Mouse (Mus musculus) G1E (cell line): ENCODE measurements around the gene Fanci. TPM values are rescaled to one million over a fixed set of nuclear protein-coding genes. Genes with fewer than 3 reads are reported as not detected.
A peak's percentile ranks its signal among the peaks of the same experiment; 100 is the strongest.

ENCODE experiments used
- ATAC-seq: 2 replicates; pipeline ENCODE4 v1.8.0; 2016; ENCODE audit warnings: mild to moderate bottlenecking; ENCODE audit not compliant: insufficient number of reproducible peaks, poor library complexity, low FRiP score, severe bottlenecking; ENCODE audit errors: extremely low read depth
- DNase-seq: peaks from one replicate; pipeline ENCODE4 v3.0.0; 2012; ENCODE audit warnings: low spot score
- H3K27me3 ChIP-seq: 2 replicates; pipeline ENCODE4 v1.6.1; 2012; ENCODE audit warnings: mild to moderate bottlenecking, low read length, inconsistent platforms; ENCODE audit not compliant: insufficient read depth
- H3K36me3 ChIP-seq: replicated peaks from 2 replicates; pipeline ENCODE3; 2012; ENCODE audit warnings: mild to moderate bottlenecking, inconsistent platforms
- H3K4me1 ChIP-seq: 2 replicates; pipeline ENCODE4 v1.6.1; 2012; ENCODE audit warnings: low read depth, low read length, inconsistent platforms, mixed read lengths; ENCODE audit not compliant: insufficient read depth
- H3K4me3 ChIP-seq: 2 replicates; pipeline ENCODE4 v1.5.1; 2012; ENCODE audit warnings: low read depth, mild to moderate bottlenecking, inconsistent platforms, low read length, moderate library complexity, mixed read lengths
- H3K9me3 ChIP-seq: replicated peaks from 2 replicates; pipeline ENCODE4 v1.6.1; 2012; ENCODE audit warnings: inconsistent platforms
- CTCF ChIP-seq: IDR thresholded peaks from 2 replicates; pipeline ENCODE4 v1.5.1; 2012; ENCODE audit warnings: low read depth, low read length, inconsistent platforms, mixed read lengths
- GATA1 ChIP-seq: IDR thresholded peaks from 2 replicates; pipeline ENCODE4 v1.6.1; 2012; ENCODE audit warnings: borderline replicate concordance, low read length, inconsistent platforms, mixed read lengths
- GATA2 ChIP-seq: IDR thresholded peaks from 2 replicates; pipeline ENCODE4 v1.6.1; 2012; ENCODE audit warnings: low read depth, low read length, inconsistent platforms, borderline replicate concordance
- POLR2AphosphoS5 ChIP-seq: IDR thresholded peaks from 2 replicates; pipeline ENCODE4 v1.6.1; 2012; ENCODE audit warnings: low read depth, low read length, inconsistent platforms; ENCODE audit not compliant: insufficient replicate concordance
- TAL1 ChIP-seq: conservative IDR thresholded peaks from 2 replicates; pipeline ENCODE4 v1.6.1; 2012; ENCODE audit warnings: low read depth, low read length, inconsistent platforms, mixed read lengths
- polyA plus RNA-seq: library from polyadenylated mRNA; stranded (reverse); fragments of >175 nt; gene quantifications from 2 replicates; pipeline ENCODE4 v1.2.3, GENCODE M21; 2012
- total RNA-seq, 2 experiments: library from RNA; stranded (forward) in 1 of 2; stranded (reverse) in 1 of 2; fragments of 200-1000 nt in 1 of 2; fragments of >200 nt in 1 of 2; fragmentation: Nextera tagmentation in 1 of 2; gene quantifications; 2 replicates each; pipeline ENCODE4 v1.2.3; 2014 to 2017

Gene Fanci
- total and polyA plus RNA-seq, 3 experiments, result 0.63 to 27.8 (median 24.2) TPM

GRCm38 (mm10) chr7:79392860-79393513 lies 1.3 kb downstream of the Fanci start:
- TF ChIP-seq GATA2 (no peak), POLR2AphosphoS5 (no peak)
- peaks cover 32% of the 10 kb centered on the region for H3K4me1 ChIP-seq
- peak; percentile 61 for ATAC-seq
- H3K9me3 ChIP-seq, result no peaks in the 10 kb centered on the region
- H3K36me3 ChIP-seq, result peaks cover 34% of the 10 kb centered on the region
- peaks cover 5% of the 10 kb centered on the region for H3K27me3 ChIP-seq
- H3K4me3 ChIP-seq, result peak overlapping the region; percentile 84
- peak; percentile 54 for DNase-seq

GRCm38 (mm10) chr7:79393924-79394323 lies 2.2 kb downstream of the Fanci start:
- Histone ChIP-seq H3K27me3 (no peaks in the 10 kb centered on the region), H3K36me3 (peaks cover 43% of the 10 kb centered on the region), H3K4me3 (no peak overlapping the region; the same call in 1 of the 2 replicates), H3K9me3 (no peaks in the 10 kb centered on the region), H3K4me1 (peaks cover 31% of the 10 kb centered on the region)
- ATAC-seq, result no peak
- no peak for DNase-seq
- TF ChIP-seq TAL1 (no peak), CTCF (no peak), GATA2 (no peak), GATA1 (no peak), POLR2AphosphoS5 (no peak)

DNA sequence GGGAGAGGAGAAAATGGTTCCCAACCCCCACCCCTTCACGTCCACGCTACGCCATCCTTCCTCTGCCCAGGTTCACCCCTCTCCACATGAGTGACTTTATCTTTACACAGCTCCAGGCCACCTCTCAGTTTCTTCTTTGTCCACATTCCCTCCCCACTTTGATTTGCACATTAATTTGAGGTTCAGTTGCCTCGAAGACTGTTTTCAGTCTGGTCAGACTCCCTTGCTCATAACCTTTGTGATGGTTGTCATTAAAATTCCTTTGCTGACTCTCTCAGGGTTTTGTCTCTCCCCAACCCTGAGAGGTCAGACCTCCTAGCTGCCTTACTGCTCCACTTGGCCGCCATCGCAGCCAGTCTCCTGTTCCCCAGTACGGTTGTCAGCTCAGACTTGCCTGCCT lies 2.9 kb downstream of the Fanci start:
- H3K4me1 ChIP-seq, result peaks cover 31% of the 10 kb centered on the region
- no peak for ATAC-seq
- H3K27me3 ChIP-seq, result no peaks in the 10 kb centered on the region
- no peak overlapping the region for H3K4me3 ChIP-seq
- H3K36me3 ChIP-seq, result peaks cover 48% of the 10 kb centered on the region
- H3K9me3 ChIP-seq, result no peaks in the 10 kb centered on the region
- TF ChIP-seq POLR2AphosphoS5 (no peak), GATA1 (no peak), GATA2 (no peak), CTCF (no peak), TAL1 (no peak)
- DNase-seq, result no peak

DNA sequence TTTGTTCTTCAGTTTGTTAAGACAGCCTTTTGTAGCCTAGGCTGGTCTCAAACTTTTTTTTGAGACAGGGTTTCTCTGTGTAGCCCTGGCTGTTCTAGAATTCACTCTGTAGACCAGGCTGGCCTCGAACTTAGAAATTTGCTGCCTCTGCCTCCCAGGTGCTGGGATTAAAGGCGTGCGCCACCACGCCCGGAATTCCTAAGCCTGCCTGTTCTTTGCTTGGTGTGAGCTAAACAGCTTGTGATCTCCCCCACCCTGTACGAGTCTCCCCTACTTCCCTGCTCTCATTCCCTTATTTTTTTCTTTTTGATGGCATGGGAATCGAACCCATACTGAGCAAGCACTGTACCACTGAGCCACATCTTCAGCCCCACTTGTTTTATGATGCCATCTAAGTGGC lies 3.5 kb downstream of the Fanci start:
- no peaks in the 10 kb centered on the region for H3K9me3 ChIP-seq
- H3K36me3 ChIP-seq, result peaks cover 53% of the 10 kb centered on the region
- H3K4me1 ChIP-seq, result peaks cover 31% of the 10 kb centered on the region
- H3K4me3 ChIP-seq, result no peak overlapping the region
- DNase-seq (no peak), ATAC-seq (no peak)
- TF ChIP-seq TAL1 (no peak), CTCF (no peak), POLR2AphosphoS5 (no peak), GATA2 (no peak), GATA1 (no peak)
- H3K27me3 ChIP-seq, result no peaks in the 10 kb centered on the region

GRCm38 (mm10) chr7:79397446-79397963 lies 5.8 kb downstream of the Fanci start:
- Histone ChIP-seq H3K4me3 (no peak overlapping the region), H3K4me1 (peaks cover 22% of the 10 kb centered on the region), H3K27me3 (no peaks in the 10 kb centered on the region), H3K9me3 (no peaks in the 10 kb centered on the region), H3K36me3 (peaks cover 74% of the 10 kb centered on the region)
- TF ChIP-seq GATA1, result no peak
- no peak for TF ChIP-seq POLR2AphosphoS5
- no peak for TF ChIP-seq TAL1
- TF ChIP-seq GATA2, result no peak
- TF ChIP-seq CTCF, result no peak
- DNase-seq (no peak), ATAC-seq (no peak)

DNA sequence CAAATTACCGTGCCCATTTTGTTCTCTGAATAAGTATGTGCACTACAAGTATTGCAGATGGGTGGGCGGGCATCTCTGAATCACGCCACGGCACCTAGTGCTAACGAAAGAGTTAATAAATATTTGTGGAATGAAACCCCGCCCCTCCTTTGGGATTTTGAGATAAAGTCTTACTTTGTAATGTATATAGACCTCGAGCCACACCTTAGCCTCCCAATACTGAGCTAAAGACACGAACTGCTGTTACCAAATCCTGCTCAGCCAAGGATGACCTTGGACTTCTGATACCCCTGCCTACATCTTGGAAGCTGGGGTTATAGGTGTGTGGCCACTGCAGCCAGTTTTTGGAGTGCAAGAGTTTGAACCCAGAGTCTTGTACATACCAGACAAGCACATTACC lies 6.7 kb downstream of the Fanci start:
- peaks cover 82% of the 10 kb centered on the region for H3K36me3 ChIP-seq
- H3K4me3 ChIP-seq, result no peak overlapping the region
- no peaks in the 10 kb centered on the region for H3K9me3 ChIP-seq
- DNase-seq (no peak), ATAC-seq (no peak)
- TF ChIP-seq GATA1 (no peak), TAL1 (no peak), CTCF (no peak), GATA2 (no peak), POLR2AphosphoS5 (no peak)
- no peaks in the 10 kb centered on the region for H3K27me3 ChIP-seq
- H3K4me1 ChIP-seq, result peaks cover 13% of the 10 kb centered on the region

DNA sequence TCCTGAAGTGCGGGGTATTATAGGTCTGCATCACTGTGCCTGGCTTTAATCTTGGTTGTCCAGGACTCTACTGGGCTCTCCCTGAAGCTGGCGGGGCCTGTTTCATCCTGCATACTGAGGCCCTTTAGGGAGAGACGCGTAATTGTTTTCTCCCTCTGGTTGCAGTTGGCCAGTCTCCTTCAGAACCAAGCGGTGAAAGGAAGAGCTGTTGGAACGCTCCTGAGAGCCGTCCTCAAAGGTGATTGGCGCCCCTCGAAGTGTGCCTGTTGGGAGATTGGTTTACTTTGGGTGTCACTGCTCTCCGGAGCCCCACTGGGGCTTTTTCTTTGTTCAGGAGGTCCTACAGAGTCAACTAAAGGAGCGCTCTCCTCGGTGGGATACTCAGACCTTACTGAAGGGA lies 7.2 kb downstream of the Fanci start:
- H3K36me3 ChIP-seq, result peaks cover 84% of the 10 kb centered on the region
- H3K27me3 ChIP-seq, result no peaks in the 10 kb centered on the region
- no peak for ATAC-seq
- TF ChIP-seq GATA2 (no peak), CTCF (no peak), POLR2AphosphoS5 (no peak), TAL1 (no peak), GATA1 (no peak)
- H3K4me3 ChIP-seq, result no peak overlapping the region
- no peaks in the 10 kb centered on the region for H3K9me3 ChIP-seq
- no peak for DNase-seq
- H3K4me1 ChIP-seq, result peaks cover 8% of the 10 kb centered on the region
